Mouse (Mus musculus) urinary bladder, postnatal 36 days (tissue): ENCODE results near the gene Zfp142.

Source experiments
- DNase-seq, 2 experiments: peaks; one replicate each; pipeline ENCODE4 v3.0.0; 2022; ENCODE audit warnings: low spot score in 2 of 2, mixed read lengths in 1 of 2

The Zfp142 gene

DNA sequence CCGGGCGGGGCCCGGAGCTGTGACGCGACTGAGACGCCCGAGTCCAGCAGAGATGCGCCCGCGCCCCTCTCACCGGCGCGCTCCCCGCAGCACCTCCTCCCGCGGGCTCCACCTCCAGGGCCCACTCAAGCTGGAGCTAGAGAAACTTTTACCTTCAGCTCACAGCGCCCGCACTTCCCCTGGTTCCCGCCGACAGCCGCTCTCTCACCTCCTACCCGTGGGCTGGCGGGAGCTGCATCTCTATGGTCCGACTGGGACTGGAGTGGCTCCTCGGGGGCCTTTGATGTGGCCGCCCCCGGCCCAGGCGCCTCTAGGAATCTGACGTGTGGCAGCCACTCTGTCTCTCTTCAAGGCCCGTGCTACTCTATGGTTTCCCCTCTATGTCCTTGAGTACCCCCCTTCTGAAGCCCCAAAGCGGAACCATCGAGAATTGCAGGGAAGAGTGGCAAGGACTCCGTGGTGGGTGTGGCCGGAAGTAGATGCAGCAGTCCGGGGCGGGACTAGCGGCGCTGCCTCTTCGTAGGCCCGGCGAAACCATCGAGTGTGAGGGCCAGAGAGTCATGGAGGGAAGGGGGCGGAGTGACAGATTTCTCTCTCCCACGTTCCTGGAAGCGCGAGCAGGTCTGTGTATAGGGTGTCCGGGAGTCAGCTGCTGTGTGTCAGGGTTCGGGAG lies at the start of gene Zfp142, which contains the start of gene Bcs1l:
TSS of gene Zfp142 (minus strand) at position 474 of the 673 bp plus-strand sequence.
TSS of gene Bcs1l (plus strand) at position 517 of the 673 bp plus-strand sequence.
- peak; percentile 98 to 99 for DNase-seq

DNA sequence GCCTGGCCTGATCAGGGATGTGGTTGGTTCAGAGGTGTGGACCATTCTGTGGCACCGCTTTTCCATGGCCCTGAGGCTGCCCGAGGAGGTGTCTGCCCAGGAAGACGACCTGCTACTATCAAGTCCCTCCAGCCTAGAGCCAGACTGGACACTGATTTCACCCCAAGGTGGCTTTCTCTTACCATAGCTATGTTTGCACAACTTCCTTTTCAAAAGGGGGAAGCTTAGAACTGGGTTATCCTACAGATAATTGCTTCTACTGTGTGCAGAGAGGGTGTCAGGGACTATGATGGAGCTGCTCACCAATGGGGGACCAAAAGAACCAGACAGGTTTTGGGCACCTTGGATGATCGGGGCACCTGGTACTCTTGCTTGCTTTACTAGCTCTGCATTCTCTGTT lies 44.7 kb upstream of the Zfp142 start:
- DNase-seq: no peak

DNA sequence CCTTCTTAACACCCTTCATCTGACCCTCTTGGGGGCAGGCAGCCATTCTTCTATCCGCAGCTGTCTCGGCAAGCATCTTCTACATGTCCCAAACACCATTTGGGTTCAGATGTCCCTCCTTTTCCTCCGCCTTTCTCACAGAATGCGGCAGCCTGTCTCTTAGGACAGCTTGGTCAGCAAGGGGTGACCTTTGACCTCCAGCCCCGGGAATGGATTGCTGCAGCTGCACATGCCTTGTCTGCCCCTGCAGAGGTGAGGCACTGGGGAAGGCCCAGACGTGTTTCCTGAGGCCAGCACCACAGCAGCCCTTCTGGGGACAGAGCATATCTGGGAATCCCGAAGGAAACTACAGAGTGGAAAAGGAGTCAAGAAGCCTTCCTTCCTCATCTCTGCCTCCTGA lies 40.0 kb upstream of the Zfp142 start:
- no peak for DNase-seq

DNA sequence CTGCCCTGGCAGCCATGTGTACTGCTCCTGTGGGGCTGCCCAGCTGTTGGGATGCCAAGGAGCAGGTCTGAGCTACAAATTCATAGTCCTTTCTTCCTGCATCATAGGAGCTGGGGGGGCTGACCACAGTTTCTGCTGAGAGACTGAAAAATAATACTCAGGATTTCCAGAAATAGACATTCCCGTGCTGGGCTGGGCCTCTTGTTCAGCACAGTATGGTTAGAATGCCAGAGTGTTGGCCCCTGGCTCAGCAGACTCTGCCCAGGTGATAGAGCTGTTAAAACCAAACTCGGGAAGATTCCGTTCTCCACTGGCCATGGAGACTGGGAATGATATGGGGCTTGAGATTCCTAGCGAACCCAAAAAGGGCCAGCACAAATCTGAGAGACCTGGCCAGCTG lies 38.0 kb upstream of the Zfp142 start:
- no peak for DNase-seq

DNA sequence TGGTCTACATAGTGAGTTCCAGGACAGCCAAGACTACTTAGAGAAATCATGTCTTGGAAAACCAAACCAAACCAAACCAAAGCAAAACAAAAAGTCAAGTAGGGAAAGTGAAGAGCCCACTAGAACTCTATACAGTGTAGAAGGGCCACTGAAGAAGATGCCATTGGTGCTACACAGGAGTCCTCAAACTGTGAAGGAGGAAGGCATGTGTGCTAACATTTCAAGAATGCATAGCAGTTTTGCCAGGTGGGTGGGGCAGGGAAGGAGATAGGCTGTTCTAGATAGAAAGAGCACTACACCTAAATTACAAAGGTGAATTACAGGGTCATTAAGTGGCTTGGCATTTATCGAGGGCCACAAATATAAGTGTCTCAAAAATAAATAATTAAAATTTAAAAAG lies 36.1 kb upstream of the Zfp142 start:
- no peak for DNase-seq

DNA sequence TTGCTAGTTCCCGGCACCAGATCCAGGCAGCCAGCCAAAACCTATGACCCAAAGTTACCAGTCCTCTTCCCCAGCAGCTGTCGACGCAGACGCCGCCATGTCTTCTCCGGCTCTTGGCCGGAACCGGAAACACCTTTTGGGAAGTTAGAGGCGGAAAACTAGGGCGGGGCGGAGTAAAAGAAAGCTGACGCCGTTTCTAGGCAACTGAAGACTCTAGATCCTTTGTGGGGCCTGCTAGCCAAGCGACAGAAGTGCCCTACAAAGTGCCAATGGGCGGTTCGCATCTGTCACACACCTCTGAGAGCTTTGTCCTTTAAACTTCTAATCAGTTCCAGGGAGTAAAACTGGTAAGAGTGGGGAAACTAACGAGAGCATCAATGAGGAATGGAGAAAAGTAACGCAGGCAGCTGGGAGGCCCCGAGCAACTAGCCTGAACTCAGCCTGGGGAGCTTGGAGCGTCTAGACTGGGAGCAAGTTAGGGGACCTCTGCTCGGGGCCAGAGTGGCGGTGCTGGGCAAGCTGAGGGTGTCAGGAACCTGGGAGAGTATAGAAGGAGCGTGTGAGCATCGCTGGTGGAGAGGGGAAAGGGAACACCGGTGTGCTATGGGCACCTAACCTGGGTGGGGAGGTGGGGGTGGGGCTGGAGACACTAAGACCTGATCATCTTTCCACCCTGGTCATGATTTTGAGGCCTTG lies 13.4 kb upstream of the Zfp142 start, which contains the start of the genes Rnf25 and Stk36:
TSS of gene Rnf25 (minus strand) at position 131 of the 696 bp plus-strand sequence.
TSS of gene Stk36 (plus strand) at position 179 of the 696 bp plus-strand sequence.
- DNase-seq: peak; percentile 72 to 82

DNA sequence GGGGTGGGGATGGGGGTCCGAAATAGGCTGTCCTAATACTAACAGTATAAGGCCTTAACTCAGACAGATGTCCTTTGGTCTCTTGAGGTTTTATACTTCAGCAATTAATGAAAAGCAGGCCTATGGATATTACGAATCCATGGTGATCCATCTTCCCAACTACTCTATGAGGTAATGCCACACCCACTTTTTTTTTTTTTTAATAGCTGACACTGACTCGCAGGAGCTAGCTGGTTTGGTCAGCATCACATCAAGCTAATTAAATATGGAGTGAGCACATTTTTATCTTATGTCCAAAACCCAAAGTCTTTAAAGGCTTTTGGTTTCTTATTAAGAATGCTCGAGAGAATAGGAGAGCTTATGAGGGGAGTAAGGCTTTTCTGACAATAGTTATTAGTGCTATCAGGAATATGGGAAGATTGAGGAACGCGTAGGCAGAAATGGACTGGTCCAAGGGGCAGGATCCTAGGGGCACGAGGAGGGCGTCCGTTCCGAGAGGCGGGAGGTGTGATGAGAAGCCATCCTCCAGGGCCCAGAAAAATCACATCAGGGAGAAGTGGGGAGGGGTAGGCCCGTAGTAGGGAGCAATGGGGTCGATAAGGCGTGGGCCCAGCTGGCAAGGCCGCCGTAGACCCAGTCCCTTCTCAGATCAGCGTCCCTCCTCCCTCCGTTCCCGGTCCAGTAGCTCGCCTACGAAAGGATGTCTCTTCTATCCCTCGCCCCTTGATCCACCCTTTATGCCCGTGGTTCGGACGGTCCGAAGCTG lies 12.6 kb upstream of the Zfp142 start:
- DNase-seq: no peak

DNA sequence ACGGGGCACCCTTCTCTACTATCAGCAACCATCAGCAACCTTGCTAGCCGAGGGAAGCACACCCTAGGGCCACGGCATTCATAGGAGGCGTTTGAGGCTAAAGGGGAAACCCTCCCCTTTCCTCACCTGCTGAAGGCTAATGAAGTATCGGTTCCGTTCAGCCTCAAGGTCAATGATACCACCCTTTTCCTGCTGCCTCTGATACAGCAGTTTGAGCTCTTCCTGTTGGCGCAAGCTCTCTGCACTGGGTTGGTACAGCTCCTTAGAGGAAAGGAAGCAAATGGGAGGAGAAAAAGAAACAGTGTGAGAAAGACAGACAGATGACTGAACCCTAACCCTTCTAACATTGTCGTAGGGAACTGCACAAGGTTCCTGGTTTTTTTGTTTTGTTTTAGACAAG lies 6.4 kb upstream of the Zfp142 start:
- no peak for DNase-seq

DNA sequence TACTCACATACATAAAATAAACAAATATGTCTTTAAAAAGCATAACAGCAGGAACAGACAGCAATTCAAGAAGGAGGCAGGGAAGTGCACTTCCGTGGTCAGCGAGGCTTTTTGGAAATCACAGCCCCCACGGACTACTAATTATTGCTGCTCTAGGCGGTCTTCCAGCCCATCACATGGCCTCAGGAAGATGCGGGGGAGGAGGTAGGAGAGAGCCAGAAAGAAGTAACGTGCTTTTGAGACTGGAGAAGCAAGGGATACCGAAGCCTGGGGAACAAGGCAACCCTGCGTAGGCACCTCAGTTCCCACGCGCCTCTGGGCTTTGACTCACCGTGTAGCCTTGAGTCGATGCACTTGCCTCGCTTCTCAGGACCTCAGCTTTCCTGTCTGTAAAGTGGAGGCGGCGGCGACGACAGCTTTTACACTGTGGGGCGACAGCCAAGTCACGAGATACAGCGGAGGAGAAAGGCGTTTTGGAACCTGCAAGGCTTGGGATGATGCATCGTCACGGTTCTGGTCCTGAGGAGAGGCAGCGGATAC lies 743 bp downstream of the Zfp142 start:
- DNase-seq: no peak

DNA sequence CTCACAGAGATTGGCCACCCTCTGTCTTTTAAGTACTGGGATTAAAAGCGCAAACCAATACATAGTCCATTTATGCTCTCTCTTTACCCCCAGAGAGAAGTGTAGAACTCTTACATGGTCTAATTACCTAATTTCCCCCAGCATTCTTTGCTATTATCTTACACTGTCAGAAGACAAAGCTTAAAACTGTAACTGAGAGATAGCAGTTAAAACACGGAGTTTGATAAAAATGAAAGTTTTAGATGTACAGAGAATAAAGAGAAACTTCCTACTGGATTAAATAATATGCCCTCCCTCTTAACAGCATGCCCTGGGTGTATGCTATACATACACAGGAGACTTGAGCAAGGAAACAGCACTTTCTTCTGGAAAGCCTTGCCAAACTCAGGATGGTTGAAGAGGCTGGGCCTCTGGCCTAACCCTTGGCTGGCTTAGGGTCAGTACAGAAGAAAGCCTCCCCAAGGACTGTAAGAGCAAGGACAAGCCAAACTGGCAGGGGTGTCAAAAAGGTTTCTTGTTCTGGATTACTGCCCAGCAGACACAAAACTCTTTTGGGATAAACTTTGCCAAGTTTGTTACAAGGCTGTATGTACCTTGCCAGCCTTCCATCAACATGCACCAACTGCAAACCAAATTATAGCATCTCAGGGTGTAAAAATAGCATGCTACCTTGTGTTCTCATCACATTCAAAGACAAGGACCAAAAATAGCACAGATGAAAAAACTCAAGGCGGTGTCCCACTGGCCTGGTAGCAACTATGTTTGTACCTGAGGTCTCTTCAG lies 3.2 kb downstream of the Zfp142 start:
- no peak for DNase-seq

DNA sequence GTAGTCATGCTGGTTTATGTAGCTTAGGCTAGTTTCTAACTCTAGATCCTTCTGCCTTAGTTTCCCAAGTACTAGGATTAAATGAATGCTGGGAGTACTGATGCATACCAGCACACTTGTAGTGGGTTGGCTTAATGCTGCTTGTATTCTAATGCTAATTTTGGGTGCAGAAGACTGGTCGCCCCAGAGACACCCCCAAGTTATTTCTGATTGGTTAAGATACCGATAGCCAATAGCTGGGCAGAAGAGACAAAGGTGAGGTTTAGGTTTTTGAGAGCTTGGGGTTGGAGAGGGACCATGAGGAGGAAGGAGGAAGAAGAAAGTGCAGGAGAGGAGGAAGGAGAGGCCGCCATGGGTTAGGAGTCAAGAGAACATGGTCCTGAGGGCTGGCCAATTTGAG lies 5.4 kb downstream of the Zfp142 start:
- no peak for DNase-seq

DNA sequence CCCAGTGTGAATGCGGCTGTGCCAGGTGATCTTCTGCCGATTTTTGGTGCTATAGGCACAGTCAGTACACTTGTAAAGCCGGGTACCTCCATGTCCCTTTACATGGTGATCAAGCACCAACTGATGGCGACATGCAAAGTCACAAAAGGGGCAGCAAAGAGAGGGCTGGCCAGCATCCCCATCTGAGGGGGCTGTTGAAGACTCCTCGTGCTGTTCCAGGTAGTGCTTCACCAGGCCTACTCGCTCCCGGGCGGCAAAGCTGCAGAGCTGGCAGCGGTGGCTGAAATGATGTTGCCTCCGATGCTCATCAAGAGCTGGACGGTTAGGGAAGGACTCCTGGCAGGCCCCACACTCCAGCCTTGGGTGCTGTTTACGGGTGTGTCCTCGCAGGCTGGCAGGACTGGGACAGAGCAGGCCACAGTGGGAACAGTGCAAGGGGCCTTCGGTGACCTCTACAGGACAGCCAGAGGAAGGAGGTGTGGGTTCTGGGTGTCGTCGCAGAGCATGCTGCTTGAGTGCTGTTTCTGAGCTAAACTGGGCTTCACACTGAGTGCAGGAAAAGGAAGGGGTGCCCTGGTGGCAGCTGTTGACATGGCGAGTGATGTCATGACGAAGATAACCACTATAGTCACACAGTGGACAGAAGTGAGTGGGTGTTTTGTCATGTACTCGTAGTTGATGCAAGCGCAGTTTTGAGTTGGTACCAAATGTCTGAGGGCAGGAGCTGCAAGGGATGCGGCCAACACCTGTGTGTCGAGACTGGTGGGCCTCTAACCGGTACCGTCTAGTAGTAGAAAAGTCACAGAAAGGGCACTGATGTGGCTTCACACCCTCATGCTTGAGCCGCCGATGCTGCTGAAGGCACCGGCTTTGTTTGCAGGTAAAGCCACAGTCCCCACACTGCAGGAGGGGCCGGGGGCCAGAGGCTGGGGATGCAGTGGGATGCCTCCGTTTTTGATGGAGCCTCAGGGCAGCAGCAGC lies 18.0 kb downstream of the Zfp142 start:
- no peak for DNase-seq

DNA sequence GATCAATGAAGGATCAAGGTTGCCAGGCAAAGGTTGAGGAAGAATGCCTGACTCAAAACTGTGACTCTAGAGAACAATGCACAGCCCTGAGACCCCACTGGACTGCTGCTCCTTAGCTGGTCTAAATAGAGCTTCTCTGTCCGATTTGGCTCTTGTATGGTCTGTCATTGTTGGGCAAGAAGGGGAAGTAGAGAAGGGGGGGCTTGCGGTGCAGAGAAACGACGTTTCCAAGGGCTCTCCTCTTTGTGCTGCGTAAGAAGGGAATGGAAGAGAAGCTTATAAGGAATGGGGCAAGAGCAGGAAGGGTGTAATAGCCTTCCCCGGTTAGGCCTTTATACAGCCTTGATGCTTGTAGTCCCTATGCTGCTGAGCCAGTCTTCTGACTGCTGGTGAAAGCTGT lies 22.2 kb downstream of the Zfp142 start:
- DNase-seq: no peak

DNA sequence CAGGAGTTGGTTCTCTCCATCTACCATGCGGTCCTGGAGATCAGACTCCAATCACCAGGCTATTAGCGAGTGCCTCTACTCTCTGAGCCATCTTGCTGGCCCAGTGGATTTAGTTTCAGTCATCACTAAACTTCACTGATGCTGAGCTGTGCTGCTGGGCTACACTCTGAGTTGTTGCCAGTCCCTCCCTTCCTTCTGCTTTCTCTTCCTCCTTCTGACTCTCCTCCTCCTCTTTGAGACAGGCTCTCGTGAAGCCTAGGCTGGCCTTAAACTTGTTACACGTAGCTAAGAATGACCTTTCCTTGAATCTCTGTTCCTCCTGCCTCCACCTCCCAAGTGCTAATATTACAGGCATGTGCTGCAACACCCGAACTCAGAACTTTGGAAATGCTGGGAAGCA lies 29.0 kb downstream of the Zfp142 start:
- DNase-seq: no peak

DNA sequence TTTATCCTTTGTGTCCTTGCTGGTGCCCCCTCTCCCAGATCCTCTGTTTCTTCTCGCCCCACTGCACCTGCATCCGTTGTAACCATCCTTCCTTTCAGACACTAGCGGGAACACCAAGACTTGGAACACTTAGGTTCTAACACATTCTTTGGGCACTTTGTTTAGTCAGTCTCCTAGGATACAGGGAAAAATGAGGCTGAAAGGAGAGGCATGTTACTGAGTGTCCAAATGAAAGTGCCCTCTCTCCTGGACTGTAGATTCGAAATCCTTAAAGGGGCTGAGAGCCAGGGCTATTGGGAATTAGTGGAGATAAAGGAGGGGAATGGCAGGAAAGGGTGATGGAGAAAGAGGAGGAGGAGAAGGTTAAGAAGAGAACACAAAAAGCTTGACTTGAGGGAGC lies 43.9 kb downstream of the Zfp142 start, which contains the start of gene Usp37:
TSS of gene Usp37 (minus strand) at position 101 of the 400 bp plus-strand sequence.
- DNase-seq: no peak

DNA sequence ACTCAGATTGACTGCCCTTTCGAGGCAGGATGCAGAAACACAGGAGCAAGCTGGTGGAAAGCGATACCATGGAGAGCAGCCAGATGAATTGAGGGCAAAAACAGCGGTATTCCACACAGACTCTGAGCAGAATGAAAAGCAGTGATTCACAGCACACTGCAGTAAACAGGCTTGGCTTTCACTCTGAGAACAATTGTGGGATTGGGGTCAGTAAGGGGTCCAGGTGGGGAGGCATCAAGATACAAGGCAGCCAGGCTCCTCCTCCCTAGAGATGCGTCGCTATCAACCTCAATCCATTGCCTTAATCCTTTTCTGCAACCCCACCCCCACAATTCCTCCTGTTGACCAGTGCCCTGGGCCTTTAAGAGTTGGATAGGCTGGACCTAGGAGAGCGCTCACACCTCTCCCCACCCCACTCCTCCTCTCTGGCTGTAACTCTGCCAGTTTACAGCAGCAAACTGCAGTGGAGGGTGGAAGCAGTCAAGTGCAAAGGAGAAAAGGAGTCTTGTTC lies 45.5 kb downstream of the Zfp142 start, which contains the start of gene Plcd4:
TSS of gene Plcd4 (plus strand) at position 438 of the 511 bp plus-strand sequence.
- no peak for DNase-seq

DNA sequence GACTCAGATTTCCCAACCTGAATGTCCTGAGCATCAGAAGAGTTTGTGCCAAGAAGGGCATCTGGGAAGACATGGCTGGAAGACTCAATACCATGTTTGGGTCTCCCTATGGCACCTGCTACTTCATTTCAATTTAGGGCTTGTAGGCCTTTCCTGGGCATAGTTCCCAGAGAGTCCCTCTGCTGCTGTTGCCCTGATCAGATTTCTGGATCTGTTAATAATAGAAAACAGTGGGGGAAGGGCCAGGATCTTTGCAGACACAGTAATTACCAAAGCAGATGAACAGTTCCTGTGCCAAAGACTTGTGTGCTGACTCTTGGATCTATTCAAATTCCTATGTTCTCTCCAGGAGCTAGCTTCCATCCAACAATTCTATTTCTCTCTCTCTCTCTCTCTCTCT lies 49.4 kb downstream of the Zfp142 start:
- DNase-seq: no peak

DNA sequence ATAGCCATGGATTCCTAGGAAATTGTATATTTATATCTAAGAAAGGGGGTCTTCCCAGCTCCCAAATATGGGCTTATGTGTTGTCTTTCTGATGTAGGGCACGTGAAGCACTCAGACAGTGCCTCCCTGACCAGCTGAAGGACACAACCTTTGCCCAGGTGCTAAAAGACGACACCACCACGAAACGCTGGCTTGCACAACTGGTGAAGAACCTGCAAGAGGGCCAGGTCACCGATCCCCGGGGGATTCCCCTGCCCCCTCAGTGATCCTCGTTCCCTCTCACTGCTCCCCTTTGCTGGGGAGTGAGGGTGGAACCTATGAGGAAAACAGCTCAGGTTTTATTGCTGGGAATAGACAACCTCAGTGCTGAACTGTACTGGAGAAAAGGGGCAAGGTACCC lies 59.5 kb downstream of the Zfp142 start:
- no peak for DNase-seq

DNA sequence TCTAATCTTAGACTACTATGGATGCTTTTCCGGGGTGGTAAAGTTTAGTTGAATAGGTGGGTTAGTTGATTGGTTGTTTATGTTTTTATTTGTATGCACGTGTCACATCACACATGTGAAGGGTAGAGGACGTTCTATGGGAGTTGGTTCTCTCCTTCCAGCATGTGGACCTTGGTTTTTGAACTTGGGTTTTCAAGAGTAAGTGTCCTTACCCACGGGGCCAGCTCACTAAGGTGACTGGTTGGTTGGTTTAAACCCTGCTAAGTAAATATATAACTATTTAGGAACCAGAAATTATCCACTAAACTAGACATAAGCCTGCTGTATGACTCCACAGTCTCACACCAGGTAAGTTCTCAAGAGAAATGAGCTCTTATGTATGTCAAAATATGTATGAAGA lies 63.3 kb downstream of the Zfp142 start:
- DNase-seq: no peak

DNA sequence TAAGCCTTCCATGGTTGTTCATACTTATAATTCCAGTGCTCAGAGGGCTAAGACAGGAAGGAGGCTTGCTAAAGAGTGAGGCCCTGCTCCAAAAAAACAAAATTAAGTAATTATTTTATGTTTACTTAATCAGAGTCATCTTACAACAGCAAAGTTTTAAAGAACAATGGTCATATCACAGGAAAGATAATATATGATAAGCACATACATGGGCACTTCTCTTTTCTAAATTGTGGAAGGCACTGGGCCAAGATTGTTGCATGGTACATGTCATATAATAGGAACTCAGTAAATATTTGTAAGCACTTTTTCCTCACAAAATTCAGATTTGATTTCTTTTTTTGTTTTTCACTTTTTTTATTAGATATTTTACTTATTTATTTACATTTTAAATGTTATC lies 68.2 kb downstream of the Zfp142 start:
- DNase-seq: no peak
